Mouse (Mus musculus): ENCODE measurements at regions not wholly inside any gene's neighbourhood (a gene's known extent, or its start where the extent isn't known, plus 50 kb on each side); places are given as distances from the start of the nearest gene placed in this dataset.
A peak's percentile ranks its signal among the peaks of the same experiment; 100 is the strongest.

- in situ Hi-C loops (cut with MboI; ENCODE audit: low pct_unique_long_range_greater_than_20kb), result no loop called here
- H3K27me3 ChIP-seq, result no peaks in the 10 kb centered on the region
- POLR2A ChIA-PET, result interaction anchor here (0.7 kb wide), 1 partner anchor 15 kb away, joined by 3 read pairs; no protein-coding TSS in a partner anchor
- DNase-seq (ENCODE audit: low read depth, low spot score) (no peak), ATAC-seq (no peak)
- CTCF ChIA-PET, result interaction anchor here (1.4 kb wide), 1 partner anchor 9 kb away, joined by 3 read pairs; no protein-coding TSS in a partner anchor
- TF ChIP-seq CTCF (IDR thresholded peaks at IDR 0.05), result no peak
Measured at GRCm38 (mm10) chr8:86428998-86429651, 151.4 kb downstream of the Abcc12 start.

DNA sequence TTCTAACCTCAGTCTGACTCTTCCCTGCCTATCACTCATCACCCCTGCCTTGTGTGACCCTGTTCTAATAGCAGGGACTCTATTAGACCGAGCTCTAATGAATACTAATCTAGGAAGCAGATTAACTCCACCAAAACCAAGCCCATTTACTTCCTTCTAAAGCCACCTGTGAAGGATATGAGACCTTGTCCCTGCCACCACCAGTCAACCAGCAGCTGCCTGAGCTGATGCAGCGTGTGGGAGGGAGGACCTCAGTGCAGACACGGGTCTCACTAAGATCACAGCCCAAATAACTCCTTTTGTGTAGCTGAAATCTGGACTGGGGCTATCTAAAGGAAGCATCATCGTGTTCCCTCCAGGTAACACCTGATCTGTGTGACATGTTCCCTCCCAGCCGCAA is 152.4 kb downstream of the Abcc12 start:
- no peaks in the 10 kb centered on the region for H3K27me3 ChIP-seq
- in situ Hi-C loops (cut with MboI; ENCODE audit: low pct_unique_long_range_greater_than_20kb), result no loop called here
- CTCF ChIA-PET, result interaction anchor here (1.6 kb wide), 1 partner anchor 9 kb away, joined by 5 read pairs; no protein-coding TSS in a partner anchor
- no peak for TF ChIP-seq CTCF (IDR thresholded peaks at IDR 0.05)
- ATAC-seq (no peak), DNase-seq (ENCODE audit: low read depth, low spot score) (no peak)
- POLR2A ChIA-PET, result interaction anchor here (0.6 to 0.7 kb wide), 2 partner anchors 16 to 414 kb away, joined by 3 read pairs; no protein-coding TSS in a partner anchor

DNA sequence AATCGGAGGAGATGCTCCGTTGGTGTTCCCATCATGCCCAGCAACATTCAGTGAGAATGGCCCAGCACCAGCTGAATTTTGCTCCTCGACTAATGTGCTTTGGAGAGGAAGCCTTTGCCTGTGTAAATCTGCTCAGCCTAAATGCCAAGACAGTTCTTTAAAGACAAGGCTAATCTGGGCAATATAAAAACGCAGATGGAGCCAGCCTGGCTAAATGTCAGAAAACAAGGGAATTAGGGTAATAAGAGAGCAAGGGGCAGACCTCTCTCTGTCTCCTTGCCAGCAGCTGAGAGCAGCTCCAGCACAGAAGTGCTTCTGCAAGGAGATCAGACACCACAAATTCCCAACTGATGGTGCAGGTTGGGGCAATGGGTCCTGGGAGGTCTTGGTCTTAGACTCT is 154.4 kb downstream of the Abcc12 start:
- no peaks in the 10 kb centered on the region for H3K27me3 ChIP-seq
- POLR2A ChIA-PET, result no interaction called here
- DNase-seq (ENCODE audit: low read depth, low spot score), result no peak
- CTCF ChIA-PET, result interaction anchor here (1.3 kb wide), 1 partner anchor 50 kb away, joined by 3 read pairs; no protein-coding TSS in a partner anchor
- ATAC-seq, result no peak
- no peak for TF ChIP-seq CTCF (IDR thresholded peaks at IDR 0.05)
- in situ Hi-C loops (cut with MboI; ENCODE audit: low pct_unique_long_range_greater_than_20kb), result no loop called here

- in situ Hi-C loops (cut with MboI; ENCODE audit: low pct_unique_long_range_greater_than_20kb), result no loop called here
- ATAC-seq (no peak), DNase-seq (ENCODE audit: low read depth, low spot score) (no peak)
- CTCF ChIA-PET, result interaction anchor here (1.3 kb wide), 1 partner anchor 51 kb away, joined by 3 read pairs; no protein-coding TSS in a partner anchor
- POLR2A ChIA-PET, result no interaction called here
- H3K27me3 ChIP-seq, result no peaks in the 10 kb centered on the region
- TF ChIP-seq CTCF (IDR thresholded peaks at IDR 0.05), result no peak
Measured at GRCm38 (mm10) chr8:86425382-86425781, 155.1 kb downstream of the Abcc12 start.

- DNase-seq (ENCODE audit: low read depth, low spot score) (no peak), ATAC-seq (no peak)
- no peaks in the 10 kb centered on the region for H3K27me3 ChIP-seq
- in situ Hi-C loops (cut with MboI; ENCODE audit: low pct_unique_long_range_greater_than_20kb), result no loop called here
- ChIA-PET CTCF (no interaction called here), POLR2A (no interaction called here)
- TF ChIP-seq CTCF (IDR thresholded peaks at IDR 0.05), result no peak
Measured at GRCm38 (mm10) chr8:86419059-86419651, 161.3 kb downstream of the Abcc12 start.

DNA sequence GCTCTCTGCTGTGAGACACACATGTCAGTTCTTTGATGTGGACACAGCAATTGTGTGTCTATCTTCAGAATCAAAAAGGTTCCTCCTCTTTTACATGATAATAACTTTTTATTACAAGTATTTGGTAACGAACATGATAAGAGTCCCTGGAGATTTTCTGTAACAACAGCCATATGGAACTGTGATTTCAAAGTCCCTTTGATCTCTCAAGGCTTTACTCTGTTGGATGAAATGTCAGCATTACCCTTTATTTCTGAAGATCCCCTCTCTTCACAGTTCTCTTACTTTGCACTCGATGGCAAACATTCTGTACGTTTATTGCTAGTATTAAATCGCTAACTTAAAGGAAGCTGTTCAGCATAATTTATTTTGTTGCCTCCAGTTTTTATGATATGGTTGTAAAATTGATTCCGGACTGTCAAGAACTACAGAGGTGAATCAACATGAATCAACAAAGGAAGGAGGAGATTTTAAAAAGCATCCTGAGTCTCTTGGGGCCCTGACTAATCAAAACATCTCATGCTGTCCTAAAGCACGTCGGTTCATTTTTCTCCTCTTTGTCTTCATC is 162.0 kb downstream of the Abcc12 start:
- no peak for TF ChIP-seq CTCF (IDR thresholded peaks at IDR 0.05)
- in situ Hi-C loops (cut with MboI; ENCODE audit: low pct_unique_long_range_greater_than_20kb), result no loop called here
- H3K27me3 ChIP-seq, result no peaks in the 10 kb centered on the region
- POLR2A ChIA-PET, result no interaction called here
- ATAC-seq (no peak), DNase-seq (ENCODE audit: low read depth, low spot score) (no peak)
- CTCF ChIA-PET, result no interaction called here

GRCm38 (mm10) chr8:86415208-86415607 is 165.3 kb downstream of the Abcc12 start:
- no peak for DNase-seq (ENCODE audit: low read depth, low spot score)
- H3K27me3 ChIP-seq, result no peaks in the 10 kb centered on the region
- ChIA-PET CTCF (no interaction called here), POLR2A (no interaction called here)
- no peak for TF ChIP-seq CTCF (IDR thresholded peaks at IDR 0.05)
- no peak for ATAC-seq
- in situ Hi-C loops (cut with MboI; ENCODE audit: low pct_unique_long_range_greater_than_20kb), result no loop called here

GRCm38 (mm10) chr8:86411232-86411631 is 169.3 kb downstream of the Abcc12 start:
- ATAC-seq, result no peak
- ChIA-PET POLR2A (no interaction called here), CTCF (interaction anchor here (1.2 kb wide), 1 partner anchor 16 kb away, joined by 3 read pairs; no protein-coding TSS in a partner anchor)
- in situ Hi-C loops (cut with MboI; ENCODE audit: low pct_unique_long_range_greater_than_20kb), result no loop called here
- TF ChIP-seq CTCF (IDR thresholded peaks at IDR 0.05), result no peak
- DNase-seq (ENCODE audit: low read depth, low spot score), result no peak
- H3K27me3 ChIP-seq, result no peaks in the 10 kb centered on the region

GRCm38 (mm10) chr8:86406196-86406595 is 174.3 kb downstream of the Abcc12 start:
- POLR2A ChIA-PET, result no interaction called here
- no peak for TF ChIP-seq CTCF (IDR thresholded peaks at IDR 0.05)
- no peak for ATAC-seq
- H3K27me3 ChIP-seq, result no peaks in the 10 kb centered on the region
- in situ Hi-C loops (cut with MboI; ENCODE audit: low pct_unique_long_range_greater_than_20kb), result no loop called here
- CTCF ChIA-PET, result interaction anchor here (1.0 kb wide), 1 partner anchor 14 kb away, joined by 3 read pairs; no protein-coding TSS in a partner anchor
- no peak for DNase-seq (ENCODE audit: low read depth, low spot score)

DNA sequence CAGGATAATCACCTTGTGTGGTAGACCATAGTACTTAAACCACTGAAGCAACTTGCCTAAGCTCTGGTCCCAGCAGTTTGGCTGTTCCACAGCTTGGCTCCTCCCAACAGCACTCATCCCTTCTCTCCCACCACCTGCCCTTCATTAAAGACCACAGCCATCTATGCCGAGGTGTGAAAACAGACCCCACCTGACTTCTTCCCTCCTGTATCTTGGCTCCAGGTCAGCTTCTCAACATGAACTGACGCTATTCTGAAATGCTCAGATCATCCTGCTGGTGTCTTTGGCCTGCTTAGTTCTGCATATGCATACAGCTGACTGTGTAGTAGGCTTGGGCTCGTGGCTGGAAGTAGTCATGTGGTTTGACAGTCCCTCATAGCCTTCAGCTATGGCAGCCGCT is 177.1 kb downstream of the Abcc12 start:
- in situ Hi-C loops (cut with MboI; ENCODE audit: low pct_unique_long_range_greater_than_20kb), result no loop called here
- ATAC-seq (no peak), DNase-seq (ENCODE audit: low read depth, low spot score) (no peak)
- ChIA-PET POLR2A (no interaction called here), CTCF (no interaction called here)
- no peak for TF ChIP-seq CTCF (IDR thresholded peaks at IDR 0.05)
- no peaks in the 10 kb centered on the region for H3K27me3 ChIP-seq

DNA sequence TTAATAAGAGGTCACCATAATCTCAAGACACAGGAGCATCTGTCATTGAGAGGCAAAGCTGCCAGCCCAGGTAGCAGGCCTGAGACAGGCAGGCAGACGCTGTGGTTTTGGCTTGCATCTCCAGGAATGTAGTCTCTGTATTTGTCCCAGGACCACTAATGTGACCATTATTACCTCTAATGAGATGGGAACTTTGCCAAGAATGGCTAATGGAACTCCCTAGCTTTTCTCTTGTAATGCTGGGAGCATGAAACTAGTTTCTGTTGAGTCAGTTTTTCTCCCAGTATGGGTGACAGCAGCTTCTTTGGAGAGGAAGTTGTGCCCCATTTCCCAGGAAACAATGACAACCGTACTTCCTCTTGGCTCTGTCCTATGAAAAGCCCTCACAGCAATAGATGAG is 178.5 kb downstream of the Abcc12 start:
- in situ Hi-C loops (cut with MboI; ENCODE audit: low pct_unique_long_range_greater_than_20kb), result no loop called here
- H3K27me3 ChIP-seq, result no peaks in the 10 kb centered on the region
- ChIA-PET POLR2A (no interaction called here), CTCF (no interaction called here)
- DNase-seq (ENCODE audit: low read depth, low spot score) (peak; percentile 38), ATAC-seq (peak; percentile 35)
- no peak for TF ChIP-seq CTCF (IDR thresholded peaks at IDR 0.05)
